Mouse (Mus musculus): ENCODE measurements around the gene Akap7.

- TF ChIP-seq CTCF (IDR thresholded peaks at IDR 0.05; ENCODE audit: insufficient read depth, low read length) (no peak), POLR2A (IDR thresholded peaks at IDR 0.05; ENCODE audit: borderline replicate concordance, extremely low read depth, low read depth, low read length) (no peak)
Measured at GRCm38 (mm10) chr10:25342801-25343200, 35.1 kb upstream of the Akap7 start.

Data from lung, adult 2 months (tissue).